Mouse (Mus musculus): ENCODE data around the gene Cbl. TPM values are rescaled to one million over a fixed set of nuclear protein-coding genes. Genes with fewer than 3 reads are reported as not detected.

The Cbl gene
- total and polyA plus RNA-seq, 3 experiments, result 20.3 to 137 (median 25.5) TPM

DNA sequence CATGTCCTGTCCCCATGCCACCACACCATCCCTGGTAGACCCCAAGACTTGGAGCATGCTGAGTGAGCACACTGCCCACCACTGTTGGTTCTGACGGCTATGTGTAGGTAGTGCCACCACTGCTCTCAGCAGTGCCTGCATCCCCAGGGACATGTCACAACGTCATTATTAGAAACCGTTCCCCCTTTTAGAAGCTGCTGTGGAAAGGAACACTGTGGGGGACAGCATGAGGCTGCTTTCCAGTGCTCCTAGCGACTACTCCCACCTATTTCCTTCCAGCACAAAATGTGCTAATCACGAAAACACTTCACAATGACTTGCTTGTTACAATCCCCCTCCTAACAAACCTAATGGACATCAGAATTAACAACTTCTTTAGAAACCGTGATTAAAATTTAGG is 7.9 kb downstream of the Cbl start:
- H3K4me3 ChIP-seq (ENCODE audit: low read depth, low read length), result no peak overlapping the region
- H3K36me3 ChIP-seq (replicated peaks), result peaks cover 53% of the 10 kb centered on the region
- ATAC-seq (ENCODE audit: extremely low read depth, insufficient number of reproducible peaks, low FRiP score, poor library complexity, severe bottlenecking) (no peak), DNase-seq (ENCODE audit: low spot score) (no peak)
- H3K9me3 ChIP-seq (replicated peaks), result no peaks in the 10 kb centered on the region
- TF ChIP-seq GATA1 (IDR thresholded peaks at IDR 0.05; ENCODE audit: borderline replicate concordance, low read length), result no peak
- no peak for TF ChIP-seq POLR2AphosphoS5 (IDR thresholded peaks at IDR 0.05; ENCODE audit: insufficient replicate concordance, low read depth, low read length)
- no peak for TF ChIP-seq GATA2 (IDR thresholded peaks at IDR 0.05; ENCODE audit: borderline replicate concordance, low read depth, low read length)
- no peak for TF ChIP-seq CTCF (IDR thresholded peaks at IDR 0.05; ENCODE audit: low read depth, low read length)
- TF ChIP-seq TAL1 (conservative IDR thresholded peaks at IDR 0.05; ENCODE audit: low read depth, low read length), result no peak
- no peaks in the 10 kb centered on the region for H3K27me3 ChIP-seq (ENCODE audit: insufficient read depth, low read length)
- H3K4me1 ChIP-seq (ENCODE audit: insufficient read depth, low read depth, low read length), result peaks cover 41% of the 10 kb centered on the region

- TF ChIP-seq POLR2AphosphoS5 (IDR thresholded peaks at IDR 0.05; ENCODE audit: insufficient replicate concordance, low read depth, low read length), result no peak
- no peak for TF ChIP-seq GATA2 (IDR thresholded peaks at IDR 0.05; ENCODE audit: borderline replicate concordance, low read depth, low read length)
- TF ChIP-seq GATA1 (IDR thresholded peaks at IDR 0.05; ENCODE audit: borderline replicate concordance, low read length), result no peak
- TF ChIP-seq CTCF (IDR thresholded peaks at IDR 0.05; ENCODE audit: low read depth, low read length), result no peak
- no peak for TF ChIP-seq TAL1 (conservative IDR thresholded peaks at IDR 0.05; ENCODE audit: low read depth, low read length)
- no peak overlapping the region for H3K4me3 ChIP-seq (ENCODE audit: low read depth, low read length)
- H3K27me3 ChIP-seq (ENCODE audit: insufficient read depth, low read length), result no peaks in the 10 kb centered on the region
- DNase-seq (ENCODE audit: low spot score) (no peak), ATAC-seq (ENCODE audit: extremely low read depth, insufficient number of reproducible peaks, low FRiP score, poor library complexity, severe bottlenecking) (no peak)
- H3K4me1 ChIP-seq (ENCODE audit: insufficient read depth, low read depth, low read length), result peaks cover 4% of the 10 kb centered on the region; the same call in 1 of the 2 replicates
- no peaks in the 10 kb centered on the region for H3K9me3 ChIP-seq (replicated peaks)
- peaks cover 38% of the 10 kb centered on the region for H3K36me3 ChIP-seq (replicated peaks)
These were observed 20.3 kb downstream of the Cbl start for GRCm38 (mm10) chr9:44213538-44213937.

GRCm38 (mm10) chr9:44212406-44212805 is 21.4 kb downstream of the Cbl start:
- TF ChIP-seq POLR2AphosphoS5 (IDR thresholded peaks at IDR 0.05; ENCODE audit: insufficient replicate concordance, low read depth, low read length), result no peak
- no peak for TF ChIP-seq TAL1 (conservative IDR thresholded peaks at IDR 0.05; ENCODE audit: low read depth, low read length)
- TF ChIP-seq GATA2 (IDR thresholded peaks at IDR 0.05; ENCODE audit: borderline replicate concordance, low read depth, low read length), result no peak
- no peak for TF ChIP-seq CTCF (IDR thresholded peaks at IDR 0.05; ENCODE audit: low read depth, low read length)
- TF ChIP-seq GATA1 (IDR thresholded peaks at IDR 0.05; ENCODE audit: borderline replicate concordance, low read length), result no peak
- DNase-seq (ENCODE audit: low spot score) (no peak), ATAC-seq (ENCODE audit: extremely low read depth, insufficient number of reproducible peaks, low FRiP score, poor library complexity, severe bottlenecking) (no peak)
- H3K9me3 ChIP-seq (replicated peaks), result no peaks in the 10 kb centered on the region
- no peak overlapping the region for H3K4me3 ChIP-seq (ENCODE audit: low read depth, low read length)
- H3K27me3 ChIP-seq (ENCODE audit: insufficient read depth, low read length), result no peaks in the 10 kb centered on the region
- H3K4me1 ChIP-seq (ENCODE audit: insufficient read depth, low read depth, low read length), result peaks cover 8% of the 10 kb centered on the region; the same call in 1 of the 2 replicates
- H3K36me3 ChIP-seq (replicated peaks), result peaks cover 42% of the 10 kb centered on the region

DNA sequence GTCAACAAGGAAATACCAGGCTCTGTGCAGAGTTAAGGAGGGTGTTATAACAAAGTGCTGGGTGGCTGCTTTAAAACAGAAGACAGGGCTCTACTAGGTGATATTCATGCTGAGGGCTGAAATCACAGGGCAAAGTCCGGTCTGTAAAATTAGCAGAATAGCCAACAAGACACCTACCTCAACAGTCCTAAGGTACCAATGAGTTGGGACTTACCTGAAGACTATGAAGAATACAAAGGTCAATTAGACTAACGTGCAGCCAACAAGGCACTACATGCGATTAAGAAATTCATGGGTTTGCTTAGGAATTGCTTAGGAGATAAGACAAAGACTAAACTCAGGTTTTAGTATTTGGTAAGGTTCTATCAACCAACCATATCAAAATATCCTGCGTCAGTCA is 24.4 kb downstream of the Cbl start:
- no peak for ATAC-seq (ENCODE audit: extremely low read depth, insufficient number of reproducible peaks, low FRiP score, poor library complexity, severe bottlenecking)
- TF ChIP-seq TAL1 (conservative IDR thresholded peaks at IDR 0.05; ENCODE audit: low read depth, low read length) (no peak), POLR2AphosphoS5 (IDR thresholded peaks at IDR 0.05; ENCODE audit: insufficient replicate concordance, low read depth, low read length) (no peak), CTCF (IDR thresholded peaks at IDR 0.05; ENCODE audit: low read depth, low read length) (no peak), GATA1 (IDR thresholded peaks at IDR 0.05; ENCODE audit: borderline replicate concordance, low read length) (no peak)
- Histone ChIP-seq H3K9me3 (replicated peaks) (peaks cover 1% of the 10 kb centered on the region; the same call in 1 of the 2 replicates), H3K27me3 (ENCODE audit: insufficient read depth, low read length) (no peaks in the 10 kb centered on the region), H3K36me3 (replicated peaks) (peaks cover 52% of the 10 kb centered on the region), H3K4me1 (ENCODE audit: insufficient read depth, low read depth, low read length) (peaks cover 19% of the 10 kb centered on the region), H3K4me3 (ENCODE audit: low read depth, low read length) (no peak overlapping the region)
- no peak for DNase-seq (ENCODE audit: low spot score)

DNA sequence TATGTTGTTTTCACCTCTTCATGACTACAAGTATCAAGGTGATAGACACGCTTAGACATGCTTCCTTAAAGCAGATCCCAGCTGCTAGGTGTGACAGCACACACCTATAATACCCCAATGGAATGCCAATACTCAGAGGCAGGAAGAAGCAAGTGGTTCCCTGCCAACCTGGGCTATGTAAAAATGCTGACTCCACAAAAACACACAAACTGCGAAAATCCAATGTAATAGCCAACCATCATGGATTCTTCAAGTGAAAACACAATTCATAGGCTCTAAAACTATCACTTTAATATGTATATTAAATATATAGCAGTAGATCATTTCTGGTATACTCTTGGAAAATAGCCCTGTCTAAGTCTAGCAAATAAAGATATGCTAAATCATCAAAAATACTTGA is 26.0 kb downstream of the Cbl start:
- no peak overlapping the region for H3K4me3 ChIP-seq (ENCODE audit: low read depth, low read length)
- no peaks in the 10 kb centered on the region for H3K27me3 ChIP-seq (ENCODE audit: insufficient read depth, low read length)
- peaks cover 20% of the 10 kb centered on the region for H3K4me1 ChIP-seq (ENCODE audit: insufficient read depth, low read depth, low read length)
- ATAC-seq (ENCODE audit: extremely low read depth, insufficient number of reproducible peaks, low FRiP score, poor library complexity, severe bottlenecking) (no peak), DNase-seq (ENCODE audit: low spot score) (no peak)
- no peak for TF ChIP-seq GATA1 (IDR thresholded peaks at IDR 0.05; ENCODE audit: borderline replicate concordance, low read length)
- no peak for TF ChIP-seq TAL1 (conservative IDR thresholded peaks at IDR 0.05; ENCODE audit: low read depth, low read length)
- TF ChIP-seq CTCF (IDR thresholded peaks at IDR 0.05; ENCODE audit: low read depth, low read length), result no peak
- no peak for TF ChIP-seq GATA2 (IDR thresholded peaks at IDR 0.05; ENCODE audit: borderline replicate concordance, low read depth, low read length)
- TF ChIP-seq POLR2AphosphoS5 (IDR thresholded peaks at IDR 0.05; ENCODE audit: insufficient replicate concordance, low read depth, low read length), result no peak
- H3K9me3 ChIP-seq (replicated peaks), result peaks cover 3% of the 10 kb centered on the region; the same call in 1 of the 2 replicates
- H3K36me3 ChIP-seq (replicated peaks), result peaks cover 51% of the 10 kb centered on the region

DNA sequence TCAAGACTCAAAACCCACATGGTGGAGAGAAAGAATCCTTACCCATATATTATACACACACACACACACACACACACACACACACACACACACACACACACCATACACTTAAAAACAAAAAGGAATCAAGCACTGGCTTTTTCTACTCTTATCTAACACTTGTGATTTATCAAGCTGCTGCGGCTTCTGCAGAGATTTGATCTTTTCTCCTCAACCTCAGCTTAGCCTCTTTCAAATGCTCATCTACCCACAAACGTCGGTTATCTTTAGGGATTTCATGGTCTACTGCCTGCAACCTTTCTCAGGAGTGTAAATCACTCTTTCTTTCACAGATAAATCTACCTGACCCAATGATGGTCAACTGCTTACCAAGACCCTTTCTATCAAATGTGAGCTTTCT is 33.4 kb downstream of the Cbl start:
- Histone ChIP-seq H3K9me3 (replicated peaks) (peaks cover 3% of the 10 kb centered on the region; the same call in 1 of the 2 replicates), H3K4me3 (ENCODE audit: low read depth, low read length) (no peak overlapping the region), H3K4me1 (ENCODE audit: insufficient read depth, low read depth, low read length) (peaks cover 16% of the 10 kb centered on the region), H3K27me3 (ENCODE audit: insufficient read depth, low read length) (no peaks in the 10 kb centered on the region), H3K36me3 (replicated peaks) (peaks cover 67% of the 10 kb centered on the region)
- no peak for ATAC-seq (ENCODE audit: extremely low read depth, insufficient number of reproducible peaks, low FRiP score, poor library complexity, severe bottlenecking)
- TF ChIP-seq GATA1 (IDR thresholded peaks at IDR 0.05; ENCODE audit: borderline replicate concordance, low read length) (no peak), GATA2 (IDR thresholded peaks at IDR 0.05; ENCODE audit: borderline replicate concordance, low read depth, low read length) (no peak)
- DNase-seq (ENCODE audit: low spot score), result no peak
